Comparison of ENCODE assay signal across 24 mouse cellular contexts in genomic region chr5:28065275-28065674, GRCm38 (mm10). TPM values are rescaled to one million over a fixed set of nuclear protein-coding genes. Genes with fewer than 3 reads are reported as not detected.
DNase-seq lines count a peak whose midpoint lies in the region; ATAC-seq lines count a peak whose summit lies in the region.
"Had no signal": no experiment of that assay in that cellular context is flagged by ENCODE, and none has a peak within 500 bp of the region (broad histone marks: within the 10 kb centered on the region; RNA-seq: fewer than 3 reads in every experiment).

No protein-coding gene starts in this region.

- ATAC-seq in megakaryocyte, adult 5-6 weeks (ENCODE audit: poor library complexity, severe bottlenecking), result no peak
- ATAC-seq in granulocyte monocyte progenitor cell, adult 5-6 weeks (replicated peaks; ENCODE audit: poor library complexity, severe bottlenecking), result peak; percentile 41; the same call in 1 of the 2 replicates
- peak; percentile 38; the same call in 1 of the 2 replicates for ATAC-seq in liver, embryonic 12.5 days
- ATAC-seq in megakaryocyte-erythroid progenitor cell, adult 5-6 weeks (replicated peaks; ENCODE audit: low FRiP score, low TSS enrichment, poor library complexity, severe bottlenecking), result 0 out of 2 replicates have a peak, but pooled peaks have one; percentile 31

- intact Hi-C loops in left cerebral cortex, postnatal 10 days (cut with DNase I), result no loop called here

- 0 out of 2 replicates have a peak overlapping the region, but pooled peaks have one; percentile 58 for H3K27ac ChIP-seq in liver, embryonic 12.5 days
- H3K27ac ChIP-seq: embryonic facial prominence, embryonic 13.5 days; hindbrain, embryonic 14.5 days; kidney, embryonic 15.5 days; left cerebral cortex, adult 2 months; limb, embryonic 10.5 days; neural tube, embryonic 15.5 days had no signal

- H3K9me3 ChIP-seq in megakaryocyte, embryonic 14.5 days, result peaks cover 30% of the 10 kb centered on the region
- H3K9me3 ChIP-seq in liver, embryonic 12.5 days (replicated peaks), result no peaks in the 10 kb centered on the region
- H3K9me3 ChIP-seq: embryonic facial prominence, embryonic 13.5 days; kidney, embryonic 15.5 days; limb, embryonic 10.5 days; neural tube, embryonic 15.5 days had no signal

- H3K27me3 ChIP-seq in megakaryocyte, embryonic 14.5 days (replicated peaks), result peaks cover 78% of the 10 kb centered on the region
- 0 out of 2 replicates have a peak, but pooled peaks cover 4% of the 10 kb centered on the region for H3K27me3 ChIP-seq in liver, embryonic 12.5 days (replicated peaks)
- H3K27me3 ChIP-seq: embryonic facial prominence, embryonic 13.5 days; kidney, embryonic 15.5 days; neural tube, embryonic 15.5 days had no signal

- WGBS in liver, embryonic 12.5 days (ENCODE audit: insufficient replicate concordance), result 19% methylated on average over 4 of the region's 4 CpGs

- DNase-seq in left cerebral cortex, postnatal 10 days (ENCODE audit: extremely low spot score in 1 of 2, low spot score in 2 of 2), result no peak
- no peak for DNase-seq in embryo, embryonic 10 days (ENCODE audit: low spot score)
- DNase-seq: adrenal gland, adult 2 months; cerebellum, adult 8-10 months; gastrocnemius, postnatal 10 days; heart, postnatal 10 days; kidney, postnatal 4 days; layer of hippocampus, adult 9-11 months; lung, adult 2 months; lung, postnatal 36 days; midbrain, embryonic 14.5 days; right cerebral cortex, postnatal 25 days; thymus, postnatal 14 days had no signal

- H3K36me3 ChIP-seq in megakaryocyte, embryonic 14.5 days (replicated peaks; ENCODE audit: low read length), result no peaks in the 10 kb centered on the region
- no peaks in the 10 kb centered on the region for H3K36me3 ChIP-seq in liver, embryonic 12.5 days
- H3K36me3 ChIP-seq: embryonic facial prominence, embryonic 13.5 days; kidney, embryonic 15.5 days; limb, embryonic 10.5 days; neural tube, embryonic 15.5 days had no signal

- H3K4me2 ChIP-seq in liver, embryonic 12.5 days, result peak overlapping the region; percentile 56
- H3K4me2 ChIP-seq: embryonic facial prominence, embryonic 13.5 days; hindbrain, embryonic 14.5 days; kidney, embryonic 15.5 days; neural tube, embryonic 15.5 days had no signal

- H3K9ac ChIP-seq in liver, embryonic 12.5 days, result peak overlapping the region; percentile 43
- H3K9ac ChIP-seq: embryonic facial prominence, embryonic 13.5 days; hindbrain, embryonic 14.5 days; kidney, embryonic 15.5 days; neural tube, embryonic 15.5 days had no signal

- H3K4me1 ChIP-seq in megakaryocyte, embryonic 14.5 days, result peaks cover 68% of the 10 kb centered on the region
- peaks cover 55% of the 10 kb centered on the region for H3K4me1 ChIP-seq in liver, embryonic 12.5 days

- peak overlapping the region; percentile 79 for H3K4me3 ChIP-seq in megakaryocyte, embryonic 14.5 days (replicated peaks)
- no peak overlapping the region for H3K4me3 ChIP-seq in liver, embryonic 12.5 days
- H3K4me3 ChIP-seq: embryonic facial prominence, embryonic 13.5 days; kidney, embryonic 15.5 days; left cerebral cortex, adult 2 months; limb, embryonic 10.5 days; neural tube, embryonic 15.5 days had no signal

RNA-seq across cellular contexts. Expression of gene Insig1, which starts 5.9 kb away (rescaled TPM):
- 25.6 and 34.0 TPM in 2 replicates for polyA plus RNA-seq in megakaryocyte, embryonic 14.5 days (2012; ENCODE audit: insufficient read depth, low replicate concordance)
- 25.2 and 26.9 TPM in 2 replicates for total RNA-seq in megakaryocyte, adult 5-6 weeks (2015)
- 30.7 and 33.2 TPM in 2 replicates for total RNA-seq in megakaryocyte, adult 5-6 weeks (2017)
- total RNA-seq in granulocyte monocyte progenitor cell, adult 5-6 weeks (2014; fragmentation: Nextera tagmentation), result 10.4 and 12.1 TPM in 2 replicates
- total RNA-seq in granulocyte monocyte progenitor cell, adult 5-6 weeks (2017), result 32.9 and 34.2 TPM in 2 replicates
- 51.5 and 58.2 TPM in 2 replicates for polyA plus RNA-seq in liver, embryonic 12.5 days (2016; fragmentation: Nextera tagmentation; extraction: Ambion mirVana)
- total RNA-seq in megakaryocyte-erythroid progenitor cell, adult 5-6 weeks (2014; fragmentation: Nextera tagmentation), result 11.1 and 17.1 TPM in 2 replicates
- total RNA-seq in megakaryocyte-erythroid progenitor cell, adult 5-6 weeks (2017), result 24.4 and 38.2 TPM in 2 replicates
- total RNA-seq in left cerebral cortex, postnatal 10 days (2021), result 100 to 1,000 TPM in 1 of 2 experiments, 10 to 100 TPM in 1; 88.0 to 102 TPM
